Mouse (Mus musculus) frontal cortex, postnatal 25 days (tissue): ENCODE measurements around the gene Ppp1r8.

Experiments
- DNase-seq, 2 experiments: peaks; one replicate each; pipeline ENCODE4 v3.0.0; 2022; ENCODE audit warnings: low spot score in 2 of 2

The Ppp1r8 gene

GRCm38 (mm10) chr4:132780288-132780687 lies 62.7 kb downstream of the Ppp1r8 start:
- DNase-seq = no peak

GRCm38 (mm10) chr4:132778562-132779201 lies 64.3 kb downstream of the Ppp1r8 start:
- DNase-seq = no peak
